Mouse (Mus musculus) megakaryocyte-erythroid progenitor cell, adult 5-6 weeks (primary cell): Measurements from ENCODE around the gene Arl5a. TPM values are rescaled to one million over a fixed set of nuclear protein-coding genes. Genes with fewer than 3 reads are reported as not detected.
A peak's percentile ranks its signal among the peaks of the same experiment; 100 is the strongest.

Source experiments
- ATAC-seq: replicated peaks from 2 replicates; pipeline ENCODE4 v1.8.0; 2016; ENCODE audit warnings: mild to moderate bottlenecking, inconsistent platforms; ENCODE audit not compliant: severe bottlenecking, poor library complexity, low FRiP score, low TSS enrichment
- total RNA-seq, 2 experiments: library from RNA; stranded (forward) in 1 of 2; stranded (reverse) in 1 of 2; fragments of 200-1000, 215-1000 nt in 1 of 2; fragments of >200 nt in 1 of 2; fragmentation: Nextera tagmentation in 1 of 2; gene quantifications; 2 replicates each; pipeline ENCODE4 v1.2.3; 2014 to 2017

Gene Arl5a
- total RNA-seq, 2 experiments from 2014 or later, result 35.2 to 38.5 TPM

DNA sequence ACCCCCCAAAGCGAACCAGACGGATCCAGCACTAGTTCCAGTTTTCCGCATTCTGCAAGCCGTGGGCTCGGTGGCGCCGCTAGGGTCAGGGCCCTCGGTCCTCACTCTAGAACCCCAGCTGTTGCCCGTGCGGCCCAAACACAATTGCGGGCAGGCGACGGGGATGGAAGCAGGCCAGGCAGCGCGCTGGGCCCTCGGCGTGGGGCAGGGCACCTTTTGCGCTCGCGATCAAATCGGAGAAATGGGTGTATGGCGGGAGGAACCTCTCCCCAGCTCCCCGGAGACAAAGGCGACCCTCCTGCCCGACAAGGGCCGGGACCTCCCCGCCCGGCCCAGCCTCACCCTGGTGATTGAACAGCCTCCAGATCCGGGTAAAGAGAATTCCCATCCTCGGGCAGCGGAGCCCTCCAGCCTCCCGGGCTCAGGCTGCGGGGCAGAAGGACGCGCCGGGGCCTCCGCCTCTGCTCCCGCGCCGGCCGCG is 413 bp downstream of the Arl5a start:
- peak; percentile 45 for ATAC-seq

DNA sequence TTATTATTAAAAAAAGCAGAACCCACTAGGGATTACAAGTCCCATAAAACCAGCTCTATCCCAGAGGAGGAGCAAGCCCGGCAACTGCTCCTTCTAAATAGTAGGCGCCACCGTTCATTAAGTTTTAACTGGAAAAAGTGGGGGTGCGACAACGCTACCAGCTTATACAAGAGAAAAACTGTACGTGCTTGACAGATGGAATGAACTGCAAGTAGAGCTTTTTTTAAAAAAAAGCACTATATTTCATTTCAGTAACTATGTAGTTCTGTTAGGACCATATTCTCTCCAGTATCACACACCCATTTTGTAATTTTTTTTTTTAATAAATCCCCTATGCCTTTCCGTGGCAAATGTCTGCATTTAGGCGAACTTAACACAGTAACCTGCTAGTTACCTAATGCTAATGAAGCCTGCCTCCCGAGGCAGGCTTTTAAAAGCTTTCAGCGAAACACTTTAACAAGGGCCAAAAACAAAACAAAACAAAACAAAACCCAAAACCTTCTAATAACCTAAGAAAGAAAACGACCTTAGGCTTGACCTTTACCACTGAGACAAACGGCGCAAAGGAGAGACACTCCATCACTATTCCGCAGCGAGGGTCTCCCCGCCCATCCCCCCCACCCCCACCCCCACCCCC is 972 bp downstream of the Arl5a start:
- ATAC-seq, result no peak

DNA sequence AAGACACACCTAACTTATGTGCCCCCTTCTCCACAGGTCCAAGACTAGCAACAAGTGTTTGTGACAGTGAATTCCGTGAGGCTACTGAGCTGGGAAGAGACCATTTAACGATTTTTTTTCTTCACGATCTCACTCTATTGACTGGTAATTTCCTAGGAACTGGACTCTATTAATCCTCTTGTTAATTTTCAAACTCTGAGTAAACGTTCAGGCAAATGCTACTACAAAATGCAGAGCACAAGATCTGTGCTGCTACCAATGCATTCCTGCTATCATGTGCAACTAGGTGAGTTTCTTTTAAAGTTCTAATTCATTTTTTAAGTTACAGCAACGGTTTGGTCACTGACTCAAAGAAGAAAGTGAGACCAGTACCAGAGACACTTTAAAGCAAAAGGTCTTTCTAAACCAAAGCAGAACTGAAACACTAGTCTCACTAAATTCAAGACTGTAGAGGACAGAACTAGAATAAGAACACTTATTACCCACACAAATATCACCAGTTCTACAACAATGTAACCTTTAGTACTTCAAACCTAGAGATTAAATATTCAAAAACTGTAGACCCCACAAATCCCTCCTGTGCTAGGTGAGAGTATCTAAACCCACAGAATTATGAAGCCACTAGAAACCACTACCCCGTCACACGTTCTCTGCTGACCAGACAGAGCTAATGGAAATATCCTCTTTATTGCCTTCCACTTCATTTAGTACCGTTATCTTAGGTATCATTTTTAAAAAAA is 1.7 kb downstream of the Arl5a start:
- ATAC-seq, result no peak

DNA sequence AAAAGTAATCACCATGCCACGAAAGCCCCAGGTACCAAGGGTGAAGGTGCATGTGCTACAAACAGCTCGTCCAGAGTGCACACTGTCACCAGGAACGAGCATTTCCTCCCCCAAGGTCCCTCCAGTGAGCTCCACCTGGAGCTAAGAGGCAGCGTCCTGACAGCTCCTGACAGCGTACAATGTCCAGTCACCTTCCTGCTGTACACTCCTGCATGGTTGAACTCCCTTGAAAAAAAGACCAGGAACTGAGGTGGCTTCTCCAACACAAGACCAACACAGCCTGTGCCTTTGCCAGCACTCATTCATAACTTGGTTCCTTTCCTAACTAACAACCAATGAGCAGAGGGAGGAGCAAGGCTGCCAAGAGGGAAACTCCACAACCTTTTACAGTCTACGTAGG is 3.5 kb downstream of the Arl5a start:
- no peak for ATAC-seq

DNA sequence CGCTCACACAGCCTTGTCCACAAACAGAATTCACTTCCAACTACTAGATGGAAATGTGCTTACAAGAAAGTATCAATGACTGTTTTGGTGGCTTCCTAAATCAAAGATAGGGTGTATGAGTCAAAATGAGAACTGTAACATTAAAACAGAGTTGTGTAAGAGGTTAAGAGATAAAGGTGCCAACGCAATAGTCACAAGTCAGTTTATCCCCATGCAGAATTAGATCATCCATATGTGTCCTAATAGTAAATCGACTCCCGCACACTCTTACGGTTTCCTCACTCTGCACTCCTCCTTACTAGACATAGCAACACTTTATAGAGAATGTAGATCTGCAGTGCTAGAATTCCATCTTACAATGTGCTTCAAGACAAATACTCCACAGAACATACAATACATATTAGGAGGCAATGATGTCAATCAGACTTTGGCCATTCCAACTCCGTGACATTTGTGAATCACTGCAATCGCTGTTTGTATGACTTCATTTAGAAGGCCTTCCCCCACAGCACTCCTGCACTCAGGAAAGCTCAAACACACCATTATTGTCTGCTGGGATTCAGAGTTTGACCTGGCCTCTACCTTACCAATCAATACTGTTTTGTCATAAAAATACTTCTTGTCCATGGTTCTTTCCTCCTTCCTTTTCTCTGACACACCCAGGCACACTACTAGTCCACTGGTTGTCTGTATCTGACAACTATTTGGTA is 4.5 kb downstream of the Arl5a start:
- ATAC-seq, result no peak

DNA sequence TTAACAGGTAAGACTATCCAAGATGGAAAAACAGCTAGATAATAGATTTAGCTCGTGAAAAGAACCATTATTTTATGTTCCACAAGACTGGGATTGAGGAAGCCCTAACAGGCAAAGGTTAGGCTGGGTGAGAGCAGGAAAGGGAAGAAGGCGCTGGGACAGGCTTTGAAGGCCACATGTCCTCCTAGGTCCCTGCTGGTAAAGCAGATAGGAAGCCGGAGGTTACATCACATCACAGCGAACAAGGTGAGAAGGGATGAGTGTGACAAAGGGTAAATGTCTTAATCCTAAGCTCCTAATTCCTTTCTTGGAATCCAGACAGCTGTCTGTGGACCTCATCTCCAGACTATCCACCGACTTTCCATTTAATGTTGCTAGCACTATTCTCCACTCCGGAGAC is 5.4 kb downstream of the Arl5a start:
- ATAC-seq, result no peak

DNA sequence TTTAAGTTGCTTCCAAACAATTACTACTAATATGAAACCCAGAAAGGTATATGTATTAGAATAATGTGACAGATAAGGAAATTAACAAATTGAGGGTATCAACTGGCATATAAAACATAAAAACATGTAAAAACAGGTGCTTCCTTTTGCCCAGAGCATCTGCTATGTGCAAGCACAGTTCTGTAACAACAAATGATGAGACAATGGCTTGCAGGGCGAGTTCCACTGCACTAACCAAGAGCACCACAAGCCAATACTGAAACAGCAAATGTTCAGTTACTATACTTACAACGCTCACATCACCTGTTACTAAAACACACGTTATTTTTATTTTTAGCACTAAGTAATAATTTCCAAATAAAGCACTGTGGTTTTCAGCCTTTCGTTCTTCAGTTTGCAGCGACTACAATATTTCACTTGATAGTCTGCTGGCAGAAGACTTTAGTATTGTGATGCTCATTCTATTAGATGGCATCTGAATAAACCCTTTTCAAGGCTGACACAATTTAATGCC is 12.1 kb downstream of the Arl5a start:
- no peak for ATAC-seq

DNA sequence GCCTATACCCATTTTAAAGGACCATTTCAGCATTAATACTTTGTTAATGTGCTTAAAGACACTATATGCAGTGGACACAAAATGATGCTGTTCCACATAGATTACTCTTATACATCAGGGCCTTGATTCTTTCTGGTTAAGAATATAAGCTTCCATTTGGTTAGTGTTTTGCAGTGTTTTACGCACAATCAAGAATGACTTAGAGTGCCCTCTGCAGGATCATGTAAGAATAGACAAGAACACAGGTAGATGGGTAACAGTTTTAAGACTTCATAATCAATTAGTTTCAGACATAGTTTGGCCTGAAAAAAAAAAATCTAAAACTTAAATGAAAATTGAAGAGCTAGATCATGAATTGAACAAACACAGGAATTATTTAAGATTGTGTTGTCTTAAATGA is 18.2 kb downstream of the Arl5a start:
- ATAC-seq, result 0 out of 2 replicates have a peak, but pooled peaks have one; percentile 37

DNA sequence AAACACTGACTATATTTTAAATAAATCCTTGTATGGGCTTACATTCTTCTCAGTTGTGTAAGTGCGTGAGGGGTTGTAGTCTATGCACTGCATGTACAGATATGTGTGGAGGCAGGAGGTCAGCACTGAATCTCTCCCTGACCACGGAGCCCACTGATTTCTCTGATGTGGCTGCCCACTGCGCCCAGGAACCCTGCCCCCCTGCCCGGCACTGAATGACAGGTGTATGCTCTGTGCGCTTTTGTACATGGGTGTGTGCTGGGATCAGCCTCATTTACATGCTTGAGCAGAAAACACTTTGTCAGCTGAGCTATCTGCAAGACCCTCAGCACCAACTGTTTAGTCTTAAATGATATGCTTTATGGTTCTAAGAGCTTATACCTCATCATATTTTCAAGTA is 19.5 kb downstream of the Arl5a start:
- no peak for ATAC-seq

DNA sequence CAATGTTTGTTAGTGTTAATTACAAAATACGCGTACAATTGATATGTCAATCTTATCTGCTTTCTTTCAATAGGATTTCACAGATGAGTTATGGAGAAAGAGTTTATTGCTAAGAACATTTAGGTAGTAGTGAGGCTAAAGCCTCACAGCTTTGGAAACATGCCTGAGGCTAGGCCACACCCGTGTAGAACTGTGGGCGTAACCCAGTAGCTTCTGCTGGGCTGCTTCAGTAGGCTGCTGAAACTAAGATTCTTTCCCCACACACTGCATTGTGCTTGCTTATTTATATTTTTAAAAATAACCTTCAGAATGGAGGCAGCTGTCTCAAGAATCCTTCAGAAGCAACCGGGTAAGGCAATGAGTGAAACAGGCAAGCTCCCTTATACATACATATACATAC is 30.2 kb downstream of the Arl5a start:
- 0 out of 2 replicates have a peak, but pooled peaks have one; percentile 55 for ATAC-seq

DNA sequence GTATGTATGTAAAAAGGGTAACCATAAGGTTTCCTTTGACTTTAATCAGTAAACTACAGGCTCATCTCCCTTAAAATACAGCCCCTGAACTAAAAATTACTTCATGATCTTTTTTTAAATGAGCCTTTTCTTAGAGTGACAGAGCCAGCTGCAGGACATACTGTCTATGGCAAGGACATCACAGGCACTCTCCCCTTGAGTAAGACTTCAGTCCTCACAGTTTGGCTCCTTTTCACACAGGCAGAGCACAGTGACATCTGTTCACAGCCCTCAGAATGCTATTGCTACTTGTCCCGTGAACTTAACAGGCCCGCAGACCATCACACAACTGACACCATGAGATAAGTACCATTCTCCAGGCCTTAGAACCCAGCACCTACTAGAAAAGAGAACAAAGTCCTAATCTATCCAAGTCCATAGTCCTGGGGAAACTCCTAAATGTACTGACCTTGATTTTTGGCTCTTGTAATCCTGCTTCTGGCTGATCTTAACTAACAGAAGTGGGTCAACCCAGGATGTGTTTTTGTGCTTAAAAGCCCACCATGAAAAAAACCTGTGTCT is 34.2 kb downstream of the Arl5a start:
- no peak for ATAC-seq

DNA sequence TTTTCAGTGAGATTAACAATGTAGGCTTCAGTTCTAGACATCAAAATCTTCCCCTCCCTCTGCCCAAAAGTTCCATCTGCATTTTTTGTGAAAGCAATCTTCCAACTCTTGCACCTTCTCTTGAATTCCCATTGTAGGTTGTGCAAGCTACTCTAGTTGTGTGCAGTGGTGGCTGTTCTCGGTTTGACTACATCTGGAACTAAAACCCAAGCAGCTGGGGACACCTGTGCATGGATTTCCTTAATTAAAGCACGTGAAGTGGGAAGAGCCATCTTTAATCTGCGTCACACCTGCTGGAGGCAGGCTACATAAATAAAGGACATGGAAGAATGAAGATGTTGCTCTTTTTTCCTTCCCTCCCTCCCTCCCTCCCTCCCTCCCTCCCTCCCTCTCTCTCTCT is 34.7 kb downstream of the Arl5a start:
- no peak for ATAC-seq

DNA sequence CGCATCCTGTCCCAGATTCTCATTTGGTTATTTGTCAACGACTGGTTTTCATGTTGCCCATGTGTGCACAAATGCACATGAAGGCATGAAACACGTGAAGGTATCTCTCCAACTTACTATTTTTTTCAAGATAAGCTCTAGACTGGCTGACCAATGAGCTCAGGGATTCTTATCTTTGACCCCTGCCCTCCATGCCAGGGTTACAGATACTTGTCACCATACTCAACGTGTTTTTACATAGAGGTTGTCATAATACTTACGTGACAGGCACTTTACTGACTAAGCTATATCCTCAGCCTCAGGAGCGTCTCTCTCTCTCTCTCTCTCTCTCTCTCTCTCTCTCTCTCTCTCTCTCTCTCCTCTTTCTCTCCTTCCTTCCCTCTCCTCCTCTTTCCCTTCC is 38.2 kb downstream of the Arl5a start:
- ATAC-seq, result no peak

DNA sequence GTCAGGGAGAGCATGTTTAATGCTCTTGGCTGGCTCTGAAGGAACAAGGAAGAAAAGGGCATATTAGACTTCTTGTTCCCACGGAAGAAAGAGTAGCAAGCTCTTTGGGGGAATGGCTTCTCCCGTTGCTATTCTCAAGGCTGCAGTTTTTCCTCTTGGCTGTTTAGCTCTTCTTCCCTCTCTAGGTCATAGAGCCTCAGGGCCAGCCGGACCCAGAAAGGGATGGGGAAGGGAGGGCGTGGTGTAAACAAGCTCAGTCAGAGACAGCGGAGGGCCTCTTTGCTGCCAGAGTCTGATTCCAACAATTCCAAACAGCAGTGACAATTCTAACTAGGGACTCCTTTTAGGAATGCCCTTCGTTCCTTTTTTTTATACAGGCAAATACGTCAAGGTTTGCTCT is 38.7 kb downstream of the Arl5a start:
- ATAC-seq, result no peak

DNA sequence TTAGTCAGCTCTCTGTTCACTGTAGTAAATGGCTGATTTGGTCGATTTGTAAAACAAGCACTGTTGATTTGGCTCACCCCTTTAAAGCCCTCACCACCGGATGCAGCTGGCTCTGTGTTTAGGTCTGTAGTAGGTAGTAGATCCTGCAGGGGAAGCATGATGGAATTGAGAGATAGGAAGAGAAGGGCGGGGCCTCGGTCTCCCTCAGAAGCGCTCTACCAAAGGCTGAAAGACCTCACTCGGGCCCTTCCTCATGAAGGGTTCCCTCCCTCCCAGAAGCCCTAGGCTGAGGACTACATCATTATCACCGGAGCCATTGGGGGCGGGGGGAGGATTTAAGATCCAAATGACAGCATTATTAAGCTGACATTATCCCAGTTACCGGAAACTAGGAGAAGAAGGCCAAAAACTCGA is 45.8 kb downstream of the Arl5a start:
- peak; percentile 86 for ATAC-seq

DNA sequence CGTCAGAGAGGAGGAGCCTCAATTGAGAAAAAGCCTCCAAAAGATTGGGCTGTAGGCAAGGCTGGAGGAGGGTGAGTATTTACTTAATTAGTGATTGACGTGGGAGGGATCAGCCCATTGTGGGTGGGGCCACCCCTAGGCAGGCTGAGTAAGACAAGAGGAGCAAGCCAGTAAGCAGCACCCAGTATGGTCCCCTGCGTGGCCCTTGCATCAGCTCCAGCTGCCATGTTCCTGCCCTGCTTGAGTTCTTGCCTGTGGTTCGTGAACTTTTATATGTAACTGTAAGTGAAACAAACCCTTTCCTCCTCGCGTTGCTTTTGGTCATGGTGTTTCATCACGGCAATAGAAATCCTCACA is 46.3 kb downstream of the Arl5a start, which contains the start of gene Neb:
Gene Neb, minus strand, starts transcription at position 27 of the 357 bp plus-strand sequence.
- peak; percentile 96 for ATAC-seq

DNA sequence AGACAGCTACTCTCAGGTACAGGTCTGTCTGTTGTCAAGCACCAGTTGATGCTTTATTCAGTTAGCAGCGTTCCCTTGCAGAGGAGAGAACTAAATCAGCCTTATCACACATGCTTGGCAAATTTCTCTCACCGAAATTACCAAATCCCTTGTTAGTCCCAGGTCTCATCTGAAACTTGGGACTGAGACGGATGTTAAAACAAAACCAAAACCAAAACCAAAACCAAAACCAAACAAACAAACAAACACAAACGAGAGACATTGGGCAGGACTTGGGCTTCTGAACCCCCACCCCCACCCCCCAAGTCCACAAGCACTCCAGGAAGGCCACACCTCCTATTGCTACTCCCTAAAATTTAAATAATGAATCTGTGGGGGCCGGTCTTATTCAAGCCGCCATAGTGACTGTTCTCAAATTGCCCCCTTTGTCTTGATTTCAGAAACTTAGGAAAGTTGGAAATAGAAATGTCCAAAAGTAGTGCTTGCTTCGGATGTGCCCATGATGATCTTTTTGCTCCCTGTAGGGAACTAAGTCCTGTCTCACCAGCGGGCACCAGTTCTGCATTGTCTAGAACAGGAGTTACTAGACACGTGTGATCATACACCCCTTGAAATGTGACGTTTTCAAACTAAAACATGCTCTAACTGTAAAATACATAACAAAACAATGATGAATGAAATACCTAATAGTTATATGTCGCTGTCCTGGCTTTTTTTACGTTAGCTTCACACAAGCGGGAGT is 46.8 kb downstream of the Arl5a start:
- ATAC-seq, result no peak

DNA sequence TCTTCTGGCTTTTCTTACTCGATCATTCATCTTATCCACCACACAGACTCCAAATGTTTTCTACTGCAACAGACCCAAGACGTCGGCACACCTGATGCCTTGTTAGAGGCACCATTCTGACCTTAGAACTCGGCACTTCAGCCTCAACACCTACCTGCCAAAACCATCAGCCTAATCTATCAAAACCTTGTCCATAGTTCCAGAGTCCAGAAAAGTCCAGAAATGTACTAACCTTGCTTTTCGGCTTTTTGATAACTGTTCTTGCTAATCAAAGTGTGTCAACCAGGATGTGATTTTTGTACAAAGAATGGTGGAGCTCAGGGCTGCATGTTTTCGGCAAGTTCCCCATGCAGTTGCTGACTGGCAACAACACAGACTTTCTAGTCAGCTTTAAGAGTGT is 50.0 kb downstream of the Arl5a start:
- ATAC-seq, result no peak

DNA sequence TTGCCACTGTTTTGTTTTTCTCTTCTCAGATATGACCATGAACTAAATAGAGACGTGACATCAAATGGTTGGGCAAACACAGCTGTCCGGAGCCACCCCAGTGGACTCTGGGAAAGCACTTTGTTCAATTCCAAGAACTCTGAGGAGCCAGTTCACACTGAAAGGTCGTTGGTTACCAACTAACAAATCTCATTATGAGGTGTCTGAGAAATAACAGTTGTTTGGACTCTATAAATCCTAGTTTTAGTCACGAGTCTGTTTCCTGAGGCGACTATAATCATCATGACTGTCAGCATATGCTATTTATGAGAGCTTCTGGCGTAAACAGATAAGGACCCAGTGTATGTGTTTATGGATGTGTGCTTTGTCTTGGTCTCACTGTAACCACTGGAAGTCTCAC is 52.2 kb downstream of the Arl5a start:
- no peak for ATAC-seq
